Mouse (Mus musculus): ENCODE results near the gene Arel1. TPM values are rescaled to one million over a fixed set of nuclear protein-coding genes. Genes with fewer than 3 reads are reported as not detected.

Gene Arel1
- total RNA-seq (2023) = 10 to 100 TPM; 45.3 to 48.2 TPM

GRCm38 (mm10) chr12:84970428-84971096, at the start of gene Arel1, which contains the start of gene Fcf1:
Gene Arel1, minus strand, starts transcription at chr12:84970900.
Gene Fcf1, plus strand, starts transcription at chr12:84970897.

DNA sequence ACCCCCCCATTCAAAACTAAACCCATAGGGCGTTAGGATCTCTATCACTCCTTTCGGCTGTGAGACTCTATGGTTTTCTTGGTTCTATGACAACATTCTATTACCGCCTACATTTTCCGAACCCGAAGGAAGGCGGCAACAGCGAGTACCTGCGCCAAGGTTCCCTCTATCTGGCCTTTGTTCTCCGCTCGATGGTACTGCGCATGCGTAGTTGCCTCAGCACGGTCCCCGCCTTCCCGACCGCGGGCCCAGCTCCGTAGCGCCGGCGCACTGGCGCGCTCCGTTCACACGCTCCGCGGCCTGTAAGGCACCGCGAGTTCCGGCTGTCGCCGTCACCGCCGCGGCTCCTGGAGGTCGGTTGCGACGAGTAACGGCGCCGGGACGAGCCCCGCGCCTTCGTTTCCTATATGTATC, 25.4 kb upstream of the Arel1 start, which contains the start of gene Ylpm1:
Ylpm1 (plus strand) TSS at position 239 of the 414 bp plus-strand sequence.

GRCm38 (mm10) chr12:84876481-84877121, 94.1 kb downstream of the Arel1 start, which contains the start of gene Ltbp2:
Gene Ltbp2, minus strand, starts transcription at chr12:84876532.

Other genes starting within 250 kb of the Arel1 start
- 100 to 1,000 TPM; 194 to 210 TPM for gene Npc2, start 197.7 kb downstream of the Arel1 start, total RNA-seq (2023)
- gene Isca2, start 197.6 kb downstream of the Arel1 start, total RNA-seq (2023) = 10 to 100 TPM; 51.2 to 53.8 TPM
- gene Ltbp2, start 94.4 kb downstream of the Arel1 start, total RNA-seq (2023) = under 1 TPM in 1 of 2 experiments, not detected in 1; 0.61 TPM
- gene Fcf1, start within 50 bp of the Arel1 start, total RNA-seq (2023) = 10 to 100 TPM; 90.8 to 93.9 TPM
- gene Ylpm1, start 25.4 kb upstream of the Arel1 start, total RNA-seq (2023) = 10 to 100 TPM; 95.6 to 95.7 TPM
- gene Prox2, start 139.9 kb upstream of the Arel1 start, total RNA-seq (2023) = 1 to 10 TPM; 3.3 to 4.6 TPM
- gene Dlst, start 139.9 kb upstream of the Arel1 start, total RNA-seq (2023) = 100 to 1,000 TPM; 196 to 206 TPM
- gene Rps6kl1, start 180.4 kb upstream of the Arel1 start, total RNA-seq (2023) = 1 to 10 TPM; 4.9 to 5.9 TPM
- gene Pgf, start 206.9 kb upstream of the Arel1 start, total RNA-seq (2023) = not detected
- gene Eif2b2, start 248.6 kb upstream of the Arel1 start, total RNA-seq (2023) = 10 to 100 TPM; 89.9 to 95.4 TPM